Mouse (Mus musculus) limb, embryonic 13.5 days (tissue): ENCODE data around the gene Iapp. TPM values are rescaled to one million over a fixed set of nuclear protein-coding genes. Genes with fewer than 3 reads are reported as not detected.
"Not testable (repeated sequence)": the region's sequence is repeated elsewhere in the genome, so short reads cannot be mapped to it uniquely, and the experiment has no call there.

Source experiments
- ATAC-seq: fragments of 200-750 bp; cut with Nextera tagmentation; 2 replicates; pipeline ENCODE4 v1.8.0; 2017; ENCODE audit warnings: low read depth, moderate number of reproducible peaks, moderate TSS enrichment; ENCODE audit not compliant: low FRiP score
- H3K27ac ChIP-seq: fragments of 300-500 bp; sonication (generic); 2 replicates; pipeline ENCODE4 v1.5.1; 2015; ENCODE audit warnings: inconsistent platforms, mild to moderate bottlenecking, moderate library complexity
- H3K27me3 ChIP-seq: fragments of 300-500 bp; sonication (generic); 2 replicates; pipeline ENCODE4 v1.6.1; 2015; ENCODE audit warnings: mild to moderate bottlenecking, inconsistent platforms
- H3K36me3 ChIP-seq: fragments of 300-500 bp; sonication (generic); 2 replicates; pipeline ENCODE4 v1.6.1; 2015; ENCODE audit warnings: inconsistent platforms, mild to moderate bottlenecking, moderate library complexity
- H3K4me1 ChIP-seq: fragments of 300-500 bp; sonication (generic); 2 replicates; pipeline ENCODE4 v1.6.1; 2015; ENCODE audit warnings: inconsistent platforms
- H3K4me2 ChIP-seq: fragments of 300-500 bp; sonication (generic); replicated peaks from 2 replicates; pipeline ENCODE4 v1.6.1; 2015; ENCODE audit warnings: inconsistent platforms, mild to moderate bottlenecking, moderate library complexity
- H3K4me3 ChIP-seq: fragments of 300-500 bp; sonication (generic); 2 replicates; pipeline ENCODE4 v1.5.1; 2015; ENCODE audit warnings: moderate library complexity, mild to moderate bottlenecking, inconsistent platforms
- H3K9ac ChIP-seq: fragments of 300-500 bp; sonication (generic); 2 replicates; pipeline ENCODE4 v1.6.1; 2015; ENCODE audit warnings: mild to moderate bottlenecking, inconsistent platforms
- H3K9me3 ChIP-seq: fragments of 300-500 bp; sonication (generic); 2 replicates; pipeline ENCODE4 v1.6.1; 2016; ENCODE audit warnings: inconsistent platforms
- WGBS: fragments of 180-500 bp; shearing (Covaris S2); methylation state at CpG from one replicate; pipeline ENCODE4 v1.1.7; 2015; 5-methylcytosine and 5-hydroxymethylcytosine counted together
- polyA plus RNA-seq: library from polyadenylated mRNA; unstranded; fragments of >200 nt; fragmentation: Nextera tagmentation; extraction: Ambion mirVana; gene quantifications from 2 replicates; pipeline ENCODE4 v1.2.1, GENCODE M21; 2015

Gene Iapp
- not detected in 2 replicates for polyA plus RNA-seq

- Histone ChIP-seq H3K4me3 (no peak within 1 kb of the TSS), H3K4me1 (no peaks in the 10 kb centered on the region), H3K4me2 (no peak within 1 kb of the TSS), H3K9me3 (no peaks in the 10 kb centered on the region), H3K27ac (no peak within 1 kb of the TSS), H3K36me3 (no peaks in the 10 kb centered on the region), H3K9ac (no peak within 1 kb of the TSS), H3K27me3 (no peaks in the 10 kb centered on the region)
- WGBS: 55% methylated on average over 4 of the region's 4 CpGs
- ATAC-seq: no peak
These were observed at the start of gene Iapp for GRCm38 (mm10) chr6:142298098-142298497. Gene Iapp (plus strand): TSS chr6:142298423.

GRCm38 (mm10) chr6:142250738-142251307 lies 47.4 kb upstream of the Iapp start:
- not testable (repeated sequence) for ATAC-seq, H3K27ac ChIP-seq, H3K27me3 ChIP-seq, H3K4me2 ChIP-seq, H3K9me3 ChIP-seq, H3K4me1 ChIP-seq, H3K36me3 ChIP-seq, H3K4me3 ChIP-seq, H3K9ac ChIP-seq
- WGBS: 94% methylated on average over 1 of the region's 1 CpGs

GRCm38 (mm10) chr6:142275721-142276442 lies 22.3 kb upstream of the Iapp start:
- no peak overlapping the region for H3K9ac ChIP-seq
- 49% methylated on average over 4 of the region's 4 CpGs for WGBS
- H3K4me2 ChIP-seq: no peak overlapping the region

GRCm38 (mm10) chr6:142289413-142290118 lies 8.7 kb upstream of the Iapp start:
- Histone ChIP-seq H3K27ac (no peak overlapping the region), H3K36me3 (no peaks in the 10 kb centered on the region), H3K27me3 (no peaks in the 10 kb centered on the region), H3K4me1 (no peaks in the 10 kb centered on the region), H3K4me3 (no peak overlapping the region), H3K9me3 (no peaks in the 10 kb centered on the region), H3K9ac (no peak overlapping the region), H3K4me2 (no peak overlapping the region)
- WGBS: 87% methylated on average over 12 of the region's 12 CpGs
- no peak for ATAC-seq

More at GRCm38 (mm10) chr6:142275721-142276442, 22.3 kb upstream of the Iapp start:
- H3K36me3 ChIP-seq: no peaks in the 10 kb centered on the region
- no peaks in the 10 kb centered on the region for H3K9me3 ChIP-seq
- no peaks in the 10 kb centered on the region for H3K27me3 ChIP-seq
- no peak for ATAC-seq
- H3K27ac ChIP-seq: no peak overlapping the region
- H3K4me3 ChIP-seq: no peak overlapping the region
- no peaks in the 10 kb centered on the region for H3K4me1 ChIP-seq

GRCm38 (mm10) chr6:142305076-142305475 lies 6.9 kb downstream of the Iapp start:
- no peak overlapping the region for H3K27ac ChIP-seq
- no peaks in the 10 kb centered on the region for H3K27me3 ChIP-seq
- H3K9me3 ChIP-seq: peaks cover 5% of the 10 kb centered on the region
- H3K9ac ChIP-seq: no peak overlapping the region
- H3K4me2 ChIP-seq: no peak overlapping the region
- ATAC-seq: no peak
- no peak overlapping the region for H3K4me3 ChIP-seq
- H3K36me3 ChIP-seq: no peaks in the 10 kb centered on the region
- H3K4me1 ChIP-seq: no peaks in the 10 kb centered on the region

GRCm38 (mm10) chr6:142314285-142314684 lies 16.1 kb downstream of the Iapp start:
- no peak overlapping the region for H3K4me3 ChIP-seq
- no peaks in the 10 kb centered on the region for H3K27me3 ChIP-seq
- peaks cover 5% of the 10 kb centered on the region for H3K9me3 ChIP-seq
- H3K4me2 ChIP-seq: no peak overlapping the region
- no peak overlapping the region for H3K27ac ChIP-seq
- ATAC-seq: no peak
- H3K9ac ChIP-seq: no peak overlapping the region
- H3K4me1 ChIP-seq: no peaks in the 10 kb centered on the region
- H3K36me3 ChIP-seq: no peaks in the 10 kb centered on the region
- 88% methylated on average over 5 of the region's 5 CpGs for WGBS

GRCm38 (mm10) chr6:142317106-142317505 lies 18.9 kb downstream of the Iapp start:
- Histone ChIP-seq H3K4me2 (no peak overlapping the region), H3K36me3 (no peaks in the 10 kb centered on the region), H3K27ac (no peak overlapping the region), H3K4me1 (no peaks in the 10 kb centered on the region), H3K27me3 (no peaks in the 10 kb centered on the region), H3K9ac (no peak overlapping the region), H3K9me3 (no peaks in the 10 kb centered on the region), H3K4me3 (no peak overlapping the region)
- ATAC-seq: no peak

- no peaks in the 10 kb centered on the region for H3K9me3 ChIP-seq
- WGBS: 39% methylated on average over 4 of the region's 4 CpGs
These were observed 24.7 kb downstream of the Iapp start, which contains the start of gene Slco1a5 for GRCm38 (mm10) chr6:142322881-142323280. Gene Slco1a5 (minus strand): TSS chr6:142322981.

GRCm38 (mm10) chr6:142326598-142326997 lies 28.4 kb downstream of the Iapp start:
- H3K4me1 ChIP-seq: no peaks in the 10 kb centered on the region
- H3K9me3 ChIP-seq: no peaks in the 10 kb centered on the region
- no peak overlapping the region for H3K4me3 ChIP-seq
- no peaks in the 10 kb centered on the region for H3K27me3 ChIP-seq
- no peak for ATAC-seq
- no peak overlapping the region for H3K27ac ChIP-seq
- H3K36me3 ChIP-seq: no peaks in the 10 kb centered on the region
- no peak overlapping the region for H3K9ac ChIP-seq
- no peak overlapping the region for H3K4me2 ChIP-seq
- 76% methylated on average over 3 of the region's 3 CpGs for WGBS

More at GRCm38 (mm10) chr6:142322881-142323280, 24.7 kb downstream of the Iapp start, which contains the start of gene Slco1a5:
- H3K9ac ChIP-seq: no peak within 1 kb of the TSS
- H3K27ac ChIP-seq: no peak within 1 kb of the TSS
- no peak within 1 kb of the TSS for H3K4me2 ChIP-seq
- ATAC-seq: no peak
- no peaks in the 10 kb centered on the region for H3K27me3 ChIP-seq
- no peaks in the 10 kb centered on the region for H3K36me3 ChIP-seq
- H3K4me3 ChIP-seq: no peak within 1 kb of the TSS
- no peaks in the 10 kb centered on the region for H3K4me1 ChIP-seq

- Histone ChIP-seq H3K4me3 (no peak overlapping the region), H3K36me3 (no peaks in the 10 kb centered on the region), H3K9me3 (no peaks in the 10 kb centered on the region), H3K27me3 (no peaks in the 10 kb centered on the region), H3K4me1 (no peaks in the 10 kb centered on the region), H3K27ac (no peak overlapping the region), H3K4me2 (no peak overlapping the region), H3K9ac (no peak overlapping the region)
- no peak for ATAC-seq
- 57% methylated on average over 1 of the region's 1 CpGs for WGBS
These were observed 31.0 kb downstream of the Iapp start for GRCm38 (mm10) chr6:142329201-142329600.

- no peaks in the 10 kb centered on the region for H3K27me3 ChIP-seq
- no peak for ATAC-seq
- no peak overlapping the region for H3K4me2 ChIP-seq
- H3K9ac ChIP-seq: no peak overlapping the region
- H3K9me3 ChIP-seq: no peaks in the 10 kb centered on the region
- 65% methylated on average over 2 of the region's 2 CpGs for WGBS
- H3K27ac ChIP-seq: no peak overlapping the region
- H3K4me1 ChIP-seq: no peaks in the 10 kb centered on the region
- H3K4me3 ChIP-seq: no peak overlapping the region
- no peaks in the 10 kb centered on the region for H3K36me3 ChIP-seq
These were observed 40.7 kb downstream of the Iapp start for GRCm38 (mm10) chr6:142338961-142339360.

GRCm38 (mm10) chr6:142339576-142339975 lies 41.4 kb downstream of the Iapp start:
- Histone ChIP-seq H3K4me1 (no peaks in the 10 kb centered on the region), H3K9me3 (no peaks in the 10 kb centered on the region), H3K4me3 (no peak overlapping the region), H3K4me2 (no peak overlapping the region), H3K9ac (no peak overlapping the region), H3K27ac (no peak overlapping the region), H3K27me3 (no peaks in the 10 kb centered on the region), H3K36me3 (no peaks in the 10 kb centered on the region)
- ATAC-seq: no peak
- WGBS: 47% methylated on average over 2 of the region's 2 CpGs
